Mouse (Mus musculus) MEL (cell line): ENCODE measurements at regions not wholly inside any gene's neighbourhood (a gene's known extent, or its start where the extent isn't known, plus 50 kb on each side); places are given as distances from the start of the nearest gene placed in this dataset.

Experiments
- DNase-seq: peaks from one replicate; pipeline ENCODE4 v3.0.0; 2011; ENCODE audit warnings: low read depth, low spot score
- H3K27ac ChIP-seq: 2 replicates; pipeline ENCODE4 v1.5.1; 2012; ENCODE audit warnings: low read depth, mild to moderate bottlenecking, control low read depth, low read length, moderate library complexity; ENCODE audit not compliant: control insufficient read depth
- H3K27me3 ChIP-seq, 2 experiments: fragments of 150-350 bp in 1 of 2; sonication (generic) in 1 of 2; 2 replicates each; pipeline ENCODE4 v1.6.1; 2012; ENCODE audit warnings: low read length in 2 of 2, mild to moderate bottlenecking in 2 of 2, improper control_type of control experiment in 1 of 2, moderate library complexity in 1 of 2; ENCODE audit not compliant: insufficient read depth in 2 of 2, control insufficient read depth in 1 of 2
- H3K36me3 ChIP-seq, 2 experiments: 2 replicates each; pipeline ENCODE4 v1.6.1; 2012 to 2014; ENCODE audit warnings: low read length in 2 of 2, improper control_type of control experiment in 1 of 2, inconsistent platforms in 1 of 2, mild to moderate bottlenecking in 1 of 2; ENCODE audit not compliant: insufficient read depth in 2 of 2, control insufficient read depth in 1 of 2
- H3K4me1 ChIP-seq, 2 experiments: fragments of 150-350 bp in 1 of 2; sonication (generic) in 1 of 2; 2 replicates each; pipeline ENCODE4 v1.6.1; 2012; ENCODE audit warnings: low read length in 2 of 2, improper control_type of control experiment in 1 of 2, mild to moderate bottlenecking in 1 of 2; ENCODE audit not compliant: insufficient read depth in 2 of 2, control insufficient read depth in 1 of 2
- H3K4me3 ChIP-seq, 2 experiments: fragments of 150-350 bp in 1 of 2; sonication (generic) in 1 of 2; 2 replicates each; pipeline ENCODE4 v1.5.1; 2012; ENCODE audit warnings: low read depth in 2 of 2, low read length in 2 of 2, mild to moderate bottlenecking in 2 of 2, moderate library complexity in 2 of 2, control low read depth in 1 of 2, improper control_type of control experiment in 1 of 2; ENCODE audit not compliant: control insufficient read depth in 1 of 2, insufficient read depth in 1 of 2
- H3K79me2 ChIP-seq: 2 replicates; pipeline ENCODE4 v1.6.1; 2012; ENCODE audit warnings: mild to moderate bottlenecking, low read length, moderate library complexity; ENCODE audit not compliant: control insufficient read depth, poor library complexity, insufficient read depth
- H3K9ac ChIP-seq: 2 replicates; pipeline ENCODE4 v1.6.1; 2012; ENCODE audit warnings: low read depth, mild to moderate bottlenecking, control low read depth, low read length, moderate library complexity; ENCODE audit not compliant: control insufficient read depth, poor library complexity, severe bottlenecking
- H3K9me3 ChIP-seq: fragments of 150-350 bp; sonication (generic); replicated peaks from 2 replicates; pipeline ENCODE4 v1.6.1; 2012; ENCODE audit warnings: mild to moderate bottlenecking, low read length, improper control_type of control experiment, moderate library complexity; ENCODE audit not compliant: insufficient read depth
- BHLHE40 ChIP-seq: IDR thresholded peaks from 2 replicates; pipeline ENCODE4 v1.6.1; 2012; ENCODE audit warnings: low read depth, mild to moderate bottlenecking, inconsistent platforms, low read length, improper control_type of control experiment, borderline replicate concordance
- CHD1 ChIP-seq: IDR thresholded peaks from 2 replicates; pipeline ENCODE4 v1.6.1; 2012; ENCODE audit warnings: low read depth, mild to moderate bottlenecking, inconsistent platforms, low read length, improper control_type of control experiment
- EP300 ChIP-seq, 2 experiments: IDR thresholded peaks; 2 replicates each; pipeline ENCODE4 v1.6.1; 2011; ENCODE audit warnings: improper control_type of control experiment in 2 of 2, low read length in 2 of 2, low read depth in 1 of 2, mild to moderate bottlenecking in 1 of 2
- ETS1 ChIP-seq: IDR thresholded peaks from 2 replicates; pipeline ENCODE4 v1.6.1; 2012; ENCODE audit warnings: low read depth, mild to moderate bottlenecking, inconsistent platforms, low read length, improper control_type of control experiment, moderate library complexity
- GABPA ChIP-seq: IDR thresholded peaks from 2 replicates; pipeline ENCODE4 v1.6.1; 2012; ENCODE audit warnings: low read depth, mild to moderate bottlenecking, inconsistent platforms, low read length, improper control_type of control experiment, moderate library complexity
- GATA1 ChIP-seq: IDR thresholded peaks from 2 replicates; pipeline ENCODE4 v1.6.1; 2011; ENCODE audit warnings: low read depth, low read length, improper control_type of control experiment
- KAT2A ChIP-seq: conservative IDR thresholded peaks from 2 replicates; pipeline ENCODE4 v1.6.1; 2012; ENCODE audit warnings: low read depth, low read length, improper control_type of control experiment, inconsistent platforms
- MAFK ChIP-seq: IDR thresholded peaks from 2 replicates; pipeline ENCODE4 v1.6.1; 2011; ENCODE audit warnings: low read depth, mild to moderate bottlenecking, low read length, improper control_type of control experiment, borderline replicate concordance
- MAX ChIP-seq: IDR thresholded peaks from 2 replicates; pipeline ENCODE4 v1.6.1; 2011; ENCODE audit warnings: low read length, improper control_type of control experiment
- MAZ ChIP-seq: IDR thresholded peaks from 2 replicates; pipeline ENCODE4 v1.6.1; 2012; ENCODE audit warnings: low read depth, mild to moderate bottlenecking, inconsistent platforms, low read length, improper control_type of control experiment
- MEF2A ChIP-seq: IDR thresholded peaks from 2 replicates; pipeline ENCODE4 v1.6.1; 2014; ENCODE audit warnings: low read depth, mild to moderate bottlenecking, inconsistent platforms, low read length, improper control_type of control experiment; ENCODE audit not compliant: poor library complexity, insufficient replicate concordance, severe bottlenecking; ENCODE audit errors: extremely low read depth
- MYB ChIP-seq: IDR thresholded peaks from 2 replicates; pipeline ENCODE4 v1.6.1; 2011; ENCODE audit warnings: mild to moderate bottlenecking, low read depth, low read length, improper control_type of control experiment
- MYC ChIP-seq: IDR thresholded peaks from 2 replicates; pipeline ENCODE4 v1.6.1; 2011; ENCODE audit warnings: low read depth, mild to moderate bottlenecking, low read length, improper control_type of control experiment, moderate library complexity
- NELFE ChIP-seq: IDR thresholded peaks from 2 replicates; pipeline ENCODE4 v1.6.1; 2011; ENCODE audit warnings: low read depth, low read length, improper control_type of control experiment
- NRF1 ChIP-seq: IDR thresholded peaks from 2 replicates; pipeline ENCODE4 v1.6.1; 2014; ENCODE audit warnings: low read depth, mild to moderate bottlenecking, inconsistent platforms, low read length, improper control_type of control experiment, moderate library complexity; ENCODE audit not compliant: poor library complexity, insufficient read depth, severe bottlenecking
- POLR2A ChIP-seq, 2 experiments: IDR thresholded peaks; 2 replicates each; pipeline ENCODE4 v1.6.1; 2011 to 2012; ENCODE audit warnings: low read length in 2 of 2, mild to moderate bottlenecking in 2 of 2, control low read depth in 1 of 2, improper control_type of control experiment in 1 of 2, low read depth in 1 of 2, moderate library complexity in 1 of 2; ENCODE audit not compliant: control insufficient read depth in 1 of 2, insufficient read depth in 1 of 2, poor library complexity in 1 of 2
- POLR2AphosphoS2 ChIP-seq: IDR thresholded peaks from 2 replicates; pipeline ENCODE4 v1.6.1; 2011; ENCODE audit warnings: low read length, improper control_type of control experiment
- POLR2AphosphoS5 ChIP-seq: IDR thresholded peaks from 2 replicates; pipeline ENCODE4 v1.6.1; 2012; ENCODE audit warnings: low read depth, borderline replicate concordance, mild to moderate bottlenecking, inconsistent platforms, low read length, moderate library complexity, mixed read lengths
- RCOR1 ChIP-seq: IDR thresholded peaks from 2 replicates; pipeline ENCODE4 v1.6.1; 2012; ENCODE audit warnings: low read depth, mild to moderate bottlenecking, inconsistent platforms, low read length, improper control_type of control experiment
- SIN3A ChIP-seq: IDR thresholded peaks from 2 replicates; pipeline ENCODE4 v1.6.1; 2012; ENCODE audit warnings: low read length, improper control_type of control experiment, inconsistent platforms
- SMC3 ChIP-seq: IDR thresholded peaks from 2 replicates; pipeline ENCODE4 v1.6.1; 2011; ENCODE audit warnings: low read depth, low read length, improper control_type of control experiment
- TAL1 ChIP-seq: IDR thresholded peaks from 2 replicates; pipeline ENCODE4 v1.6.1; 2012; ENCODE audit warnings: mild to moderate bottlenecking, inconsistent platforms, low read length, moderate library complexity, mixed read lengths
- TBP ChIP-seq: IDR thresholded peaks from 2 replicates; pipeline ENCODE4 v1.8.0; 2011; ENCODE audit warnings: low read depth, low read length, improper control_type of control experiment
- UBTF ChIP-seq: IDR thresholded peaks from 2 replicates; pipeline ENCODE4 v1.6.1; 2012; ENCODE audit warnings: low read depth, mild to moderate bottlenecking, inconsistent platforms, low read length, improper control_type of control experiment, moderate library complexity, borderline replicate concordance; ENCODE audit not compliant: insufficient read depth
- USF1 ChIP-seq: IDR thresholded peaks from 2 replicates; pipeline ENCODE4 v1.6.1; 2014; ENCODE audit warnings: low read depth, mild to moderate bottlenecking, inconsistent platforms, low read length, improper control_type of control experiment, moderate library complexity
- ZKSCAN1 ChIP-seq: IDR thresholded peaks from 2 replicates; pipeline ENCODE4 v1.6.1; 2012; ENCODE audit warnings: low read depth, mild to moderate bottlenecking, inconsistent platforms, low read length, improper control_type of control experiment, moderate library complexity
- ZMIZ1 ChIP-seq: IDR thresholded peaks from 2 replicates; pipeline ENCODE4 v1.6.1; 2012; ENCODE audit warnings: low read depth, mild to moderate bottlenecking, inconsistent platforms, low read length, improper control_type of control experiment, moderate library complexity

- TF ChIP-seq ZMIZ1 (no peak), MEF2A (no peak), MAX (no peak), NELFE (no peak), KAT2A (no peak), MYC (no peak), GATA1 (no peak), POLR2A (IDR thresholded peaks at IDR 0.05; ENCODE audit: control insufficient read depth in 1 of 2, insufficient read depth in 1 of 2, low read depth in 1 of 2, low read length in 2 of 2, poor library complexity in 1 of 2) (no peak), TBP (no peak), POLR2AphosphoS2 (no peak), MAZ (no peak), SIN3A (no peak), CHD1 (no peak), NRF1 (no peak), RCOR1 (no peak), MYB (no peak), SMC3 (no peak), USF1 (no peak), EP300 (IDR thresholded peaks at IDR 0.05; ENCODE audit: low read depth in 1 of 2, low read length in 2 of 2) (no peak)
- TF ChIP-seq, all 39 proteins: peak for 0
- H3K27ac ChIP-seq = no peak overlapping the region
Observed at GRCm38 (mm10) chr9:68356078-68356477, 297.5 kb upstream of the Rora start.

GRCm38 (mm10) chr9:68357231-68357630, 296.4 kb upstream of the Rora start:
- no peak for DNase-seq
- no peaks in the 10 kb centered on the region for H3K79me2 ChIP-seq
- H3K27me3 ChIP-seq = no peaks in the 10 kb centered on the region
- TF ChIP-seq ETS1 = no peak
- TF ChIP-seq SMC3 = no peak
- TF ChIP-seq POLR2AphosphoS5 = no peak
- TF ChIP-seq ZKSCAN1 = no peak
- TF ChIP-seq BHLHE40 = no peak
- TF ChIP-seq MAFK = no peak
- no peak for TF ChIP-seq UBTF
- no peak for TF ChIP-seq POLR2A (IDR thresholded peaks at IDR 0.05; ENCODE audit: control insufficient read depth in 1 of 2, insufficient read depth in 1 of 2, low read depth in 1 of 2, low read length in 2 of 2, poor library complexity in 1 of 2)
- TF ChIP-seq MYC = no peak
- TF ChIP-seq ZMIZ1 = no peak
- TF ChIP-seq SIN3A = no peak
- no peak for TF ChIP-seq MAZ
- TF ChIP-seq TAL1 = no peak
- no peak for TF ChIP-seq GABPA
- no peaks in the 10 kb centered on the region for H3K36me3 ChIP-seq
- H3K27ac ChIP-seq = no peak overlapping the region
- no peaks in the 10 kb centered on the region for H3K4me1 ChIP-seq
- no peak overlapping the region for H3K9ac ChIP-seq
- H3K4me3 ChIP-seq = no peak overlapping the region
- no peaks in the 10 kb centered on the region for H3K9me3 ChIP-seq

More at GRCm38 (mm10) chr9:68356078-68356477, 297.5 kb upstream of the Rora start:
- H3K9me3 ChIP-seq = no peaks in the 10 kb centered on the region
- no peak for DNase-seq
- H3K36me3 ChIP-seq = no peaks in the 10 kb centered on the region
- no peaks in the 10 kb centered on the region for H3K79me2 ChIP-seq
- H3K4me3 ChIP-seq = no peak overlapping the region
- no peaks in the 10 kb centered on the region for H3K27me3 ChIP-seq
- H3K4me1 ChIP-seq = no peaks in the 10 kb centered on the region
- H3K9ac ChIP-seq = no peak overlapping the region
